In genomic region chr8:70120667-70121066, GRCm38 (mm10) we compare ENCODE assay signal across 8 mouse cellular contexts. TPM values are rescaled to one million over a fixed set of nuclear protein-coding genes. Genes with fewer than 3 reads are reported as not detected.
DNase-seq lines count a peak whose midpoint lies in the region; ATAC-seq and TF ChIP-seq lines count a peak whose summit lies in the region.

Gene Ncan, minus strand, starts transcription at chr8:70120873.

- peak; percentile 92 for DNase-seq in heart, adult 11 months
- DNase-seq in heart, postnatal 25 days (ENCODE audit: low spot score) = no peak
- peak; percentile 88 to 90 for DNase-seq in cerebellum, adult 18-20 months
- DNase-seq in left cerebral cortex, postnatal 10 days (ENCODE audit: extremely low spot score in 1 of 2, low spot score in 2 of 2) = peak; percentile 92
- peak; percentile 95 for DNase-seq in midbrain, postnatal 0 days (ENCODE audit: low spot score)
- peak; percentile 78 for DNase-seq in testis, postnatal 14 days (ENCODE audit: low spot score)

- H3K4me1 ChIP-seq in forebrain, embryonic 15.5 days = peaks cover 27% of the 10 kb centered on the region
- peaks cover 5% of the 10 kb centered on the region; the same call in 1 of the 2 replicates for H3K4me1 ChIP-seq in intestine, embryonic 15.5 days (replicated peaks)
- H3K4me1 ChIP-seq in midbrain, postnatal 0 days (ENCODE audit: insufficient read depth, low read length) = peaks cover 7% of the 10 kb centered on the region; the same call in 1 of the 2 replicates

- peak within 1 kb of the TSS; percentile 70 for H3K4me2 ChIP-seq in forebrain, embryonic 15.5 days (replicated peaks)
- H3K4me2 ChIP-seq in intestine, embryonic 15.5 days (replicated peaks) = peak within 1 kb of the TSS; percentile 51
- peak within 1 kb of the TSS; percentile 86 for H3K4me2 ChIP-seq in midbrain, postnatal 0 days (ENCODE audit: low read depth, low read length, poor library complexity, severe bottlenecking)

- H3K9me3 ChIP-seq in forebrain, embryonic 15.5 days = no peaks in the 10 kb centered on the region
- no peaks in the 10 kb centered on the region for H3K9me3 ChIP-seq in intestine, embryonic 15.5 days
- H3K9me3 ChIP-seq in midbrain, postnatal 0 days (ENCODE audit: low read length) = no peaks in the 10 kb centered on the region

- no peak for TF ChIP-seq CTCF in midbrain, postnatal 0 days (IDR thresholded peaks at IDR 0.05)

- H3K36me3 ChIP-seq in forebrain, embryonic 15.5 days = peaks cover 10% of the 10 kb centered on the region
- no peaks in the 10 kb centered on the region for H3K36me3 ChIP-seq in intestine, embryonic 15.5 days
- H3K36me3 ChIP-seq in midbrain, postnatal 0 days (ENCODE audit: insufficient read depth, low read length) = no peaks in the 10 kb centered on the region

- intact Hi-C loops in heart, postnatal 25 days (cut with DNase I) = loop anchor here (5.0 kb wide), 2 partner anchors 47 to 203 kb away; no protein-coding TSS in a partner anchor
- intact Hi-C loops in left cerebral cortex, postnatal 10 days (cut with DNase I) = no loop called here

- peak within 1 kb of the TSS; percentile 99 for H3K27ac ChIP-seq in forebrain, embryonic 15.5 days (replicated peaks)
- no peak within 1 kb of the TSS for H3K27ac ChIP-seq in intestine, embryonic 15.5 days
- peak within 1 kb of the TSS; percentile 96 for H3K27ac ChIP-seq in midbrain, postnatal 0 days (ENCODE audit: low read depth, low read length)

- H3K9ac ChIP-seq in forebrain, embryonic 15.5 days (replicated peaks) = peak within 1 kb of the TSS; percentile 90
- H3K9ac ChIP-seq in intestine, embryonic 15.5 days = no peak within 1 kb of the TSS
- peak within 1 kb of the TSS; percentile 87 for H3K9ac ChIP-seq in midbrain, postnatal 0 days (replicated peaks; ENCODE audit: low read length, poor library complexity, severe bottlenecking)

- H3K27me3 ChIP-seq in forebrain, embryonic 15.5 days = peaks cover 3% of the 10 kb centered on the region; the same call in 1 of the 2 replicates
- H3K27me3 ChIP-seq in intestine, embryonic 15.5 days (replicated peaks) = peaks cover 46% of the 10 kb centered on the region
- no peaks in the 10 kb centered on the region for H3K27me3 ChIP-seq in midbrain, postnatal 0 days (ENCODE audit: insufficient read depth, low read length)

- peak; percentile 68 for ATAC-seq in forebrain, embryonic 15.5 days (replicated peaks)
- peak; percentile 81 for ATAC-seq in intestine, embryonic 15.5 days
- peak; percentile 51 for ATAC-seq in midbrain, postnatal 0 days (ENCODE audit: low FRiP score)

- 1% methylated on average over 19 of the region's 19 CpGs for WGBS in forebrain, embryonic 15.5 days
- 2% methylated on average over 19 of the region's 19 CpGs for WGBS in intestine, embryonic 15.5 days
- 1% methylated on average over 19 of the region's 19 CpGs for WGBS in midbrain, postnatal 0 days

- H3K4me3 ChIP-seq in forebrain, embryonic 15.5 days = peak within 1 kb of the TSS; percentile 70
- peak within 1 kb of the TSS; percentile 18 for H3K4me3 ChIP-seq in intestine, embryonic 15.5 days (replicated peaks)
- H3K4me3 ChIP-seq in midbrain, postnatal 0 days (ENCODE audit: low read depth, low read length) = peak within 1 kb of the TSS; percentile 61

RNA-seq across cellular contexts. Expression of gene Ncan, which starts in this region (rescaled TPM):
- total RNA-seq in heart, postnatal 25 days (2021) = under 1 TPM in 1 of 2 experiments, not detected in 1; 0.03 TPM
- 144 and 152 TPM in 2 replicates for polyA plus RNA-seq in forebrain, embryonic 15.5 days (2015; fragmentation: Nextera tagmentation; extraction: Ambion mirVana)
- 1.6 and 1.7 TPM in 2 replicates for polyA plus RNA-seq in intestine, embryonic 15.5 days (2015; fragmentation: Nextera tagmentation; extraction: Ambion mirVana)
- 100 to 1,000 TPM; 392 to 416 TPM for total RNA-seq in left cerebral cortex, postnatal 10 days (2021)
- 440 and 447 TPM in 2 replicates for total RNA-seq in midbrain, postnatal 0 days (2014; rRNA removed)
- polyA plus RNA-seq in midbrain, postnatal 0 days (2015; fragmentation: Nextera tagmentation; extraction: Ambion mirVana) = 202 and 210 TPM in 2 replicates

Comparison
In these comparisons a context has a peak if more than half of its experiments do, and no peak if none do; other contexts are left out.
1. RNA of gene Ncan (total RNA-seq): 440 to 447 TPM in midbrain, postnatal 0 days and 392 to 416 TPM in left cerebral cortex, postnatal 10 days; 0.03 TPM in heart, postnatal 25 days; every median in the first group is over 100 times any median in the second.
2. RNA of gene Ncan (polyA plus RNA-seq): 202 to 210 TPM in midbrain, postnatal 0 days and 144 to 152 TPM in forebrain, embryonic 15.5 days; 1.6 to 1.7 TPM in intestine, embryonic 15.5 days; every median in the first group is over 10 times any median in the second.
3. H3K4me3 ChIP-seq: peak in every context shown above with its lines; median percentile 70 in forebrain, embryonic 15.5 days; 61 in midbrain, postnatal 0 days; 18 in intestine, embryonic 15.5 days.
4. Peak in every context shown above with its lines, with median percentiles within 50 percentile points of each other: ATAC-seq and H3K4me2 ChIP-seq.